Mouse (Mus musculus) neural tube, embryonic 12.5 days (tissue): ENCODE data around the gene Fat3. TPM values are rescaled to one million over a fixed set of nuclear protein-coding genes. Genes with fewer than 3 reads are reported as not detected.

Experiments used
- ATAC-seq: fragments of 200-750 bp; cut with Nextera tagmentation; 2 replicates; pipeline ENCODE4 v1.8.0; 2017; ENCODE audit warnings: low read depth, mild to moderate bottlenecking, moderate TSS enrichment, moderate library complexity; ENCODE audit not compliant: low FRiP score
- H3K27ac ChIP-seq: fragments of 300-500 bp; sonication (generic); 2 replicates; pipeline ENCODE4 v1.5.1; 2016
- H3K27me3 ChIP-seq: fragments of 300-500 bp; sonication (generic); replicated peaks from 2 replicates; pipeline ENCODE4 v1.6.1; 2016; ENCODE audit warnings: mild to moderate bottlenecking
- H3K36me3 ChIP-seq: fragments of 300-500 bp; sonication (generic); 2 replicates; pipeline ENCODE4 v1.6.1; 2016; ENCODE audit warnings: mild to moderate bottlenecking
- H3K4me1 ChIP-seq: fragments of 300-500 bp; sonication (generic); 2 replicates; pipeline ENCODE4 v1.6.1; 2016
- H3K4me2 ChIP-seq: fragments of 300-500 bp; sonication (generic); replicated peaks from 2 replicates; pipeline ENCODE4 v1.6.1; 2016; ENCODE audit warnings: mild to moderate bottlenecking
- H3K4me3 ChIP-seq: fragments of 300-500 bp; sonication (generic); 2 replicates; pipeline ENCODE4 v1.5.1; 2016
- H3K9ac ChIP-seq: fragments of 300-500 bp; sonication (generic); 2 replicates; pipeline ENCODE4 v1.6.1; 2016; ENCODE audit warnings: mild to moderate bottlenecking
- H3K9me3 ChIP-seq: fragments of 300-500 bp; sonication (generic); 2 replicates; pipeline ENCODE4 v1.6.1; 2016; ENCODE audit warnings: mild to moderate bottlenecking
- WGBS: fragments of 180-500 bp; shearing (Covaris S2); methylation state at CpG from one replicate; pipeline ENCODE4 v1.1.7; 2016; 5-methylcytosine and 5-hydroxymethylcytosine counted together
- polyA plus RNA-seq: library from polyadenylated mRNA; unstranded; fragments of >200 nt; fragmentation: Nextera tagmentation; extraction: Ambion mirVana; gene quantifications from 2 replicates; pipeline ENCODE4 v1.2.1, GENCODE M21; 2016

The Fat3 gene
- polyA plus RNA-seq, 1 experiment from 2014 or later = 12.2 TPM

- Histone ChIP-seq H3K4me1 (peaks cover 8% of the 10 kb centered on the region; the same call in 1 of the 2 replicates), H3K9me3 (no peaks in the 10 kb centered on the region), H3K27ac (no peak overlapping the region), H3K4me2 (no peak overlapping the region), H3K27me3 (no peaks in the 10 kb centered on the region), H3K36me3 (peaks cover 13% of the 10 kb centered on the region; the same call in 1 of the 2 replicates), H3K9ac (no peak overlapping the region), H3K4me3 (no peak overlapping the region)
- WGBS = 100% methylated on average over 2 of the region's 2 CpGs
- no peak for ATAC-seq
These were observed 559.3 kb downstream of the Fat3 start for GRCm38 (mm10) chr9:15941818-15942217.

- H3K4me3 ChIP-seq = no peak overlapping the region
- no peak for ATAC-seq
- H3K9me3 ChIP-seq = no peaks in the 10 kb centered on the region
- H3K9ac ChIP-seq = no peak overlapping the region
- WGBS = 90% methylated on average over 7 of the region's 7 CpGs
- no peak overlapping the region for H3K4me2 ChIP-seq
- no peak overlapping the region for H3K27ac ChIP-seq
- H3K36me3 ChIP-seq = peaks cover 12% of the 10 kb centered on the region; the same call in 1 of the 2 replicates
- H3K27me3 ChIP-seq = no peaks in the 10 kb centered on the region
- peaks cover 8% of the 10 kb centered on the region; the same call in 1 of the 2 replicates for H3K4me1 ChIP-seq
These were observed 560.0 kb downstream of the Fat3 start for GRCm38 (mm10) chr9:15940933-15941673.

GRCm38 (mm10) chr9:15939594-15939993 is 561.5 kb downstream of the Fat3 start:
- Histone ChIP-seq H3K9me3 (no peaks in the 10 kb centered on the region), H3K27ac (no peak overlapping the region), H3K4me1 (peaks cover 8% of the 10 kb centered on the region; the same call in 1 of the 2 replicates), H3K27me3 (no peaks in the 10 kb centered on the region), H3K4me3 (no peak overlapping the region), H3K9ac (no peak overlapping the region), H3K4me2 (no peak overlapping the region), H3K36me3 (peaks cover 12% of the 10 kb centered on the region; the same call in 1 of the 2 replicates)
- no peak for ATAC-seq
- 58% methylated on average over 2 of the region's 2 CpGs for WGBS

- H3K4me3 ChIP-seq = no peak overlapping the region
- WGBS = 79% methylated on average over 28 of the region's 28 CpGs
- no peaks in the 10 kb centered on the region for H3K4me1 ChIP-seq
- H3K4me2 ChIP-seq = no peak overlapping the region
- H3K27me3 ChIP-seq = no peaks in the 10 kb centered on the region
- peaks cover 12% of the 10 kb centered on the region; the same call in 1 of the 2 replicates for H3K36me3 ChIP-seq
- H3K9ac ChIP-seq = no peak overlapping the region
- no peaks in the 10 kb centered on the region for H3K9me3 ChIP-seq
- no peak overlapping the region for H3K27ac ChIP-seq
- ATAC-seq = no peak
These were observed 563.1 kb downstream of the Fat3 start for GRCm38 (mm10) chr9:15937837-15938514.

- no peaks in the 10 kb centered on the region for H3K4me1 ChIP-seq
- H3K9me3 ChIP-seq = no peaks in the 10 kb centered on the region
- no peaks in the 10 kb centered on the region; the same call in 1 of the 2 replicates for H3K36me3 ChIP-seq
- H3K27ac ChIP-seq = no peak overlapping the region
- H3K4me2 ChIP-seq = no peak overlapping the region
- H3K27me3 ChIP-seq = no peaks in the 10 kb centered on the region
- H3K9ac ChIP-seq = no peak overlapping the region
- 89% methylated on average over 5 of the region's 5 CpGs for WGBS
- ATAC-seq = no peak
- no peak overlapping the region for H3K4me3 ChIP-seq
These were observed 570.1 kb downstream of the Fat3 start for GRCm38 (mm10) chr9:15930928-15931443.

GRCm38 (mm10) chr9:15928331-15928730 is 572.8 kb downstream of the Fat3 start:
- Histone ChIP-seq H3K27me3 (no peaks in the 10 kb centered on the region), H3K9me3 (no peaks in the 10 kb centered on the region), H3K27ac (no peak overlapping the region), H3K4me3 (no peak overlapping the region), H3K4me1 (no peaks in the 10 kb centered on the region), H3K9ac (no peak overlapping the region), H3K36me3 (no peaks in the 10 kb centered on the region; the same call in 1 of the 2 replicates), H3K4me2 (no peak overlapping the region)
- 88% methylated on average over 2 of the region's 2 CpGs for WGBS
- ATAC-seq = no peak

GRCm38 (mm10) chr9:15927378-15928083 is 573.6 kb downstream of the Fat3 start:
- Histone ChIP-seq H3K4me3 (no peak overlapping the region), H3K4me1 (no peaks in the 10 kb centered on the region), H3K27me3 (no peaks in the 10 kb centered on the region), H3K27ac (no peak overlapping the region), H3K4me2 (no peak overlapping the region), H3K9me3 (no peaks in the 10 kb centered on the region), H3K9ac (no peak overlapping the region), H3K36me3 (peaks cover 4% of the 10 kb centered on the region)
- no peak for ATAC-seq
- WGBS = 88% methylated on average over 5 of the region's 5 CpGs

GRCm38 (mm10) chr9:15925237-15925636 is 575.8 kb downstream of the Fat3 start:
- no peak overlapping the region for H3K4me3 ChIP-seq
- no peaks in the 10 kb centered on the region for H3K27me3 ChIP-seq
- no peak overlapping the region for H3K27ac ChIP-seq
- 90% methylated on average over 5 of the region's 5 CpGs for WGBS
- no peak overlapping the region for H3K4me2 ChIP-seq
- H3K4me1 ChIP-seq = no peaks in the 10 kb centered on the region
- no peaks in the 10 kb centered on the region for H3K9me3 ChIP-seq
- peaks cover 8% of the 10 kb centered on the region for H3K36me3 ChIP-seq
- no peak for ATAC-seq
- no peak overlapping the region for H3K9ac ChIP-seq

GRCm38 (mm10) chr9:15920271-15920670 is 580.8 kb downstream of the Fat3 start:
- Histone ChIP-seq H3K27ac (no peak overlapping the region), H3K4me1 (no peaks in the 10 kb centered on the region), H3K4me3 (no peak overlapping the region), H3K9ac (no peak overlapping the region), H3K36me3 (peaks cover 24% of the 10 kb centered on the region), H3K9me3 (no peaks in the 10 kb centered on the region), H3K4me2 (no peak overlapping the region), H3K27me3 (no peaks in the 10 kb centered on the region)
- no peak for ATAC-seq
- WGBS = 83% methylated on average over 4 of the region's 4 CpGs

- no peaks in the 10 kb centered on the region for H3K4me1 ChIP-seq
- H3K4me3 ChIP-seq = no peak overlapping the region
- peaks cover 28% of the 10 kb centered on the region for H3K36me3 ChIP-seq
- no peak overlapping the region for H3K4me2 ChIP-seq
- H3K9ac ChIP-seq = no peak overlapping the region
- H3K9me3 ChIP-seq = no peaks in the 10 kb centered on the region
- 49% methylated on average over 5 of the region's 5 CpGs for WGBS
- ATAC-seq = peak; percentile 57; the same call in 1 of the 2 replicates
- no peak overlapping the region for H3K27ac ChIP-seq
- no peaks in the 10 kb centered on the region for H3K27me3 ChIP-seq
These were observed 581.6 kb downstream of the Fat3 start for GRCm38 (mm10) chr9:15919373-15920005.

GRCm38 (mm10) chr9:15916600-15916999 is 584.5 kb downstream of the Fat3 start:
- H3K4me2 ChIP-seq = no peak overlapping the region
- no peak overlapping the region for H3K4me3 ChIP-seq
- H3K9me3 ChIP-seq = no peaks in the 10 kb centered on the region
- H3K4me1 ChIP-seq = no peaks in the 10 kb centered on the region
- H3K27ac ChIP-seq = no peak overlapping the region
- ATAC-seq = no peak
- H3K36me3 ChIP-seq = peaks cover 19% of the 10 kb centered on the region
- no peak overlapping the region for H3K9ac ChIP-seq
- no peaks in the 10 kb centered on the region for H3K27me3 ChIP-seq

- H3K36me3 ChIP-seq = peaks cover 13% of the 10 kb centered on the region
- 56% methylated on average over 1 of the region's 1 CpGs for whole genome bisulfite sequencing
- H3K4me1 ChIP-seq = no peaks in the 10 kb centered on the region
- H3K4me3 ChIP-seq = no peak overlapping the region
- no peak overlapping the region for H3K27ac ChIP-seq
- no peak for ATAC-seq
- H3K27me3 ChIP-seq = no peaks in the 10 kb centered on the region
- no peak overlapping the region for H3K4me2 ChIP-seq
- no peaks in the 10 kb centered on the region for H3K9me3 ChIP-seq
- no peak overlapping the region for H3K9ac ChIP-seq
These were observed 588.4 kb downstream of the Fat3 start for GRCm38 (mm10) chr9:15912735-15913134.
